In genomic region chr13:54965256-54965655, GRCm38 (mm10) we compare ENCODE assay signal across 22 mouse cellular contexts. TPM values are rescaled to one million over a fixed set of nuclear protein-coding genes. Genes with fewer than 3 reads are reported as not detected.
DNase-seq lines count a peak whose midpoint lies in the region; ATAC-seq and TF ChIP-seq lines count a peak whose summit lies in the region.
"Had no signal": no experiment of that assay in that cellular context is flagged by ENCODE, and none has a peak within 500 bp of the region (broad histone marks: within the 10 kb centered on the region; RNA-seq: fewer than 3 reads in every experiment).

No protein-coding gene starts in this region.

- H3K27me3 ChIP-seq in hindbrain, postnatal 0 days (ENCODE audit: insufficient read depth, low read length), result no peaks in the 10 kb centered on the region
- H3K27me3 ChIP-seq in hindbrain, embryonic 10.5 days (ENCODE audit: insufficient read depth, poor library complexity, severe bottlenecking), result peaks cover 100% of the 10 kb centered on the region
- no peaks in the 10 kb centered on the region for H3K27me3 ChIP-seq in lung, postnatal 0 days (replicated peaks; ENCODE audit: insufficient read depth, low read length)
- H3K27me3 ChIP-seq in ES-Bruce4 (ENCODE audit: control insufficient read depth, insufficient read depth, low read length, poor library complexity, severe bottlenecking), result no peaks in the 10 kb centered on the region
- H3K27me3 ChIP-seq: lung, embryonic 15.5 days had no signal

- H3K4me2 ChIP-seq in hindbrain, postnatal 0 days (ENCODE audit: low read depth, low read length), result no peak overlapping the region
- no peak overlapping the region for H3K4me2 ChIP-seq in lung, postnatal 0 days (replicated peaks; ENCODE audit: low read depth, low read length)
- H3K4me2 ChIP-seq: heart, embryonic 15.5 days; liver, embryonic 12.5 days; lung, embryonic 15.5 days; midbrain, embryonic 13.5 days had no signal

- H3K4me3 ChIP-seq in hindbrain, postnatal 0 days (ENCODE audit: low read length), result no peak overlapping the region
- no peak overlapping the region for H3K4me3 ChIP-seq in hindbrain, embryonic 10.5 days
- H3K4me3 ChIP-seq in lung, postnatal 0 days (ENCODE audit: low read depth, low read length), result no peak overlapping the region
- H3K4me3 ChIP-seq in ES-Bruce4 (ENCODE audit: low read depth, low read length), result no peak overlapping the region
- no peak overlapping the region for H3K4me3 ChIP-seq in cortical plate, adult 2 months (ENCODE audit: insufficient read depth, low read length)
- H3K4me3 ChIP-seq: heart, adult 2 months; heart, embryonic 15.5 days; liver, embryonic 12.5 days; lung, embryonic 15.5 days; midbrain, embryonic 13.5 days; myocyte had no signal

- no peaks in the 10 kb centered on the region for H3K9me3 ChIP-seq in hindbrain, postnatal 0 days (ENCODE audit: low read length)
- H3K9me3 ChIP-seq in hindbrain, embryonic 10.5 days, result no peaks in the 10 kb centered on the region
- H3K9me3 ChIP-seq in lung, postnatal 0 days (ENCODE audit: low read length), result no peaks in the 10 kb centered on the region
- H3K9me3 ChIP-seq in ES-Bruce4 (replicated peaks; ENCODE audit: control insufficient read depth, insufficient read depth, low read length, poor library complexity, severe bottlenecking), result no peaks in the 10 kb centered on the region
- H3K9me3 ChIP-seq: heart, embryonic 15.5 days; liver, embryonic 12.5 days; lung, embryonic 15.5 days; midbrain, embryonic 13.5 days had no signal

- ATAC-seq in hindbrain, postnatal 0 days, result no peak
- ATAC-seq in lung, postnatal 0 days, result no peak
- no peak for ATAC-seq in erythroid progenitor cell, adult 5-6 weeks (replicated peaks; ENCODE audit: low FRiP score, poor library complexity, severe bottlenecking)
- ATAC-seq: liver, embryonic 12.5 days; midbrain, embryonic 13.5 days had no signal

- peak; percentile 50 for DNase-seq in hindbrain, postnatal 0 days (ENCODE audit: low spot score)
- DNase-seq in hindbrain, embryonic 10.5 days (ENCODE audit: low spot score), result no peak
- no peak for DNase-seq in lung, postnatal 0 days (ENCODE audit: low spot score)
- no peak for DNase-seq in lung, postnatal 4 days
- DNase-seq in natural killer cell, adult 2 months (ENCODE audit: low spot score in 2 of 2), result no peak
- DNase-seq: cerebellum, postnatal 10 days; embryo, embryonic 11 days; gastrocnemius, postnatal 10 days; heart, adult 2 months; kidney, adult 2 months; kidney, postnatal 25 days; layer of hippocampus, adult 9-11 months; right cerebral cortex, adult 18-20 months; thymus, postnatal 25 days had no signal

- no peak for TF ChIP-seq POLR2A in ES-Bruce4 (IDR thresholded peaks at IDR 0.05; ENCODE audit: insufficient read depth, low read length)
- TF ChIP-seq POLR2A in cortical plate, adult 2 months (IDR thresholded peaks at IDR 0.05; ENCODE audit: extremely low read depth, insufficient read depth, low read length), result no peak

- peaks cover 25% of the 10 kb centered on the region for H3K4me1 ChIP-seq in hindbrain, postnatal 0 days (ENCODE audit: insufficient read depth, low read length)
- H3K4me1 ChIP-seq in hindbrain, embryonic 10.5 days (replicated peaks), result peaks cover 71% of the 10 kb centered on the region
- no peaks in the 10 kb centered on the region for H3K4me1 ChIP-seq in lung, postnatal 0 days (ENCODE audit: insufficient read depth, low read depth, low read length)
- no peaks in the 10 kb centered on the region for H3K4me1 ChIP-seq in ES-Bruce4 (ENCODE audit: control insufficient read depth, insufficient read depth, low read length)
- H3K4me1 ChIP-seq in cortical plate, adult 2 months (ENCODE audit: control insufficient read depth, insufficient read depth, low read length), result no peaks in the 10 kb centered on the region; the same call in 1 of the 2 replicates
- H3K4me1 ChIP-seq: heart, embryonic 15.5 days; liver, embryonic 12.5 days; lung, embryonic 15.5 days had no signal

- TF ChIP-seq CTCF in hindbrain, postnatal 0 days (IDR thresholded peaks at IDR 0.05; ENCODE audit: low read depth), result peak; percentile 61
- TF ChIP-seq CTCF in lung, postnatal 0 days (IDR thresholded peaks at IDR 0.05), result peak; percentile 22; the same call in 1 of the 2 replicates
- TF ChIP-seq CTCF in ES-Bruce4 (IDR thresholded peaks at IDR 0.05; ENCODE audit: low read depth, low read length), result peak; percentile 11
- peak; percentile 53 for TF ChIP-seq CTCF in cortical plate, adult 2 months (IDR thresholded peaks at IDR 0.05; ENCODE audit: extremely low read depth, insufficient read depth, low read length)

- WGBS in hindbrain, postnatal 0 days, result 88% methylated on average over 6 of the region's 6 CpGs
- 79% methylated on average over 6 of the region's 6 CpGs for WGBS in hindbrain, embryonic 10.5 days
- WGBS in lung, postnatal 0 days, result 85% methylated on average over 6 of the region's 6 CpGs

- H3K27ac ChIP-seq in hindbrain, postnatal 0 days, result no peak overlapping the region
- no peak overlapping the region for H3K27ac ChIP-seq in hindbrain, embryonic 10.5 days
- H3K27ac ChIP-seq in lung, postnatal 0 days (ENCODE audit: low read length), result no peak overlapping the region
- H3K27ac ChIP-seq in ES-Bruce4 (ENCODE audit: insufficient read depth, low read length), result no peak overlapping the region
- H3K27ac ChIP-seq in cortical plate, adult 2 months (ENCODE audit: insufficient read depth, low read length), result no peak overlapping the region
- H3K27ac ChIP-seq: heart, adult 2 months; heart, embryonic 15.5 days; liver, embryonic 12.5 days; lung, embryonic 15.5 days; midbrain, embryonic 13.5 days had no signal

- no peak for TF ChIP-seq EP300 in lung, postnatal 0 days (IDR thresholded peaks at IDR 0.05)
- TF ChIP-seq EP300 in ES-Bruce4 (IDR thresholded peaks at IDR 0.05; ENCODE audit: insufficient read depth, low read depth, low read length), result no peak

- no peaks in the 10 kb centered on the region for H3K36me3 ChIP-seq in hindbrain, postnatal 0 days (ENCODE audit: insufficient read depth, low read length)
- H3K36me3 ChIP-seq in hindbrain, embryonic 10.5 days, result no peaks in the 10 kb centered on the region
- H3K36me3 ChIP-seq in lung, postnatal 0 days (ENCODE audit: insufficient read depth, low read length), result no peaks in the 10 kb centered on the region
- H3K36me3 ChIP-seq in ES-Bruce4 (ENCODE audit: control insufficient read depth, insufficient read depth, low read length, poor library complexity, severe bottlenecking), result no peaks in the 10 kb centered on the region
- H3K36me3 ChIP-seq: heart, embryonic 15.5 days; liver, embryonic 12.5 days; lung, embryonic 15.5 days; midbrain, embryonic 13.5 days had no signal

- no peak overlapping the region for H3K9ac ChIP-seq in hindbrain, postnatal 0 days (replicated peaks; ENCODE audit: low read length)
- H3K9ac ChIP-seq in lung, postnatal 0 days (replicated peaks; ENCODE audit: low read depth), result no peak overlapping the region
- H3K9ac ChIP-seq in ES-Bruce4 (ENCODE audit: low read depth, poor library complexity, severe bottlenecking), result no peak overlapping the region
- H3K9ac ChIP-seq: heart, embryonic 15.5 days; liver, embryonic 12.5 days; lung, embryonic 15.5 days; midbrain, embryonic 13.5 days had no signal

RNA-seq across cellular contexts. Expression of gene Unc5a, which starts 16.0 kb away (rescaled TPM):
- total RNA-seq in hindbrain, postnatal 0 days (2014; rRNA removed), result 49.9 and 53.0 TPM in 2 replicates
- 10.5 and 11.7 TPM in 2 replicates for polyA plus RNA-seq in hindbrain, postnatal 0 days (2015; fragmentation: Nextera tagmentation; extraction: Ambion mirVana)
- 2.0 and 4.4 TPM in 2 replicates for polyA plus RNA-seq in hindbrain, embryonic 10.5 days (2016; fragmentation: Nextera tagmentation; extraction: Ambion mirVana)
- 1.4 and 1.9 TPM in 2 replicates for polyA plus RNA-seq in lung, postnatal 0 days (2015; fragmentation: Nextera tagmentation; extraction: Ambion mirVana)
- polyA plus RNA-seq in ES-Bruce4 (2011; ENCODE audit: insufficient read depth, insufficient read length, low read depth, missing spikeins), result 0.66 and 2.8 TPM in 2 replicates
- 62.2 and 66.0 TPM in 2 replicates for polyA plus RNA-seq in cortical plate, adult 2 months (2012; rRNA removed)
- 1.1 TPM in 1 of 2 replicates, not detected in the other for total RNA-seq in erythroid progenitor cell, adult 5-6 weeks (2015; ENCODE audit: low replicate concordance)
- 0.90 TPM in 1 of 2 replicates, not detected in the other for total RNA-seq in erythroid progenitor cell, adult 5-6 weeks (2017; ENCODE audit: low replicate concordance)

RNA-seq across cellular contexts. Expression of gene Hk3, which starts 55.9 kb away (rescaled TPM):
- total RNA-seq in hindbrain, postnatal 0 days (2014; rRNA removed), result 1.7 and 1.9 TPM in 2 replicates
- polyA plus RNA-seq in hindbrain, postnatal 0 days (2015; fragmentation: Nextera tagmentation; extraction: Ambion mirVana), result 0.78 and 1.1 TPM in 2 replicates
- polyA plus RNA-seq in hindbrain, embryonic 10.5 days (2016; fragmentation: Nextera tagmentation; extraction: Ambion mirVana), result 0.55 and 0.85 TPM in 2 replicates
- 1.0 and 1.1 TPM in 2 replicates for polyA plus RNA-seq in lung, postnatal 0 days (2015; fragmentation: Nextera tagmentation; extraction: Ambion mirVana)
- not detected in 2 replicates for polyA plus RNA-seq in ES-Bruce4 (2011; ENCODE audit: insufficient read depth, insufficient read length, low read depth, missing spikeins)
- 1.9 TPM in 2 replicates for polyA plus RNA-seq in cortical plate, adult 2 months (2012; rRNA removed)
- total RNA-seq in erythroid progenitor cell, adult 5-6 weeks (2015; ENCODE audit: low replicate concordance), result 8.8 and 22.3 TPM in 2 replicates
- total RNA-seq in erythroid progenitor cell, adult 5-6 weeks (2017; ENCODE audit: low replicate concordance), result 12.9 and 24.6 TPM in 2 replicates
- polyA plus RNA-seq: myocyte had no signal

Comparison
In these comparisons a context has a peak if more than half of its experiments do, and no peak if none do; other contexts are left out.
1. CTCF ChIP-seq: peak in every context shown above with its lines; median percentile 61 in hindbrain, postnatal 0 days; 53 in cortical plate, adult 2 months; 22 in lung, postnatal 0 days; 11 in ES-Bruce4.